Mouse (Mus musculus): ENCODE data around the gene Pxdc1.

GRCm38 (mm10) chr13:34676507-34676906 is 23.2 kb upstream of the Pxdc1 start:
- TF ChIP-seq GATA2 (IDR thresholded peaks at IDR 0.05; ENCODE audit: borderline replicate concordance, low read depth, low read length) (no peak), GATA1 (IDR thresholded peaks at IDR 0.05; ENCODE audit: borderline replicate concordance, low read length) (no peak), CTCF (IDR thresholded peaks at IDR 0.05; ENCODE audit: low read depth, low read length) (no peak)
